Mouse (Mus musculus) E14TG2a.4 (cell line): ENCODE results near the gene Eef2kmt.

Experiments
- CTCF ChIP-seq: conservative IDR thresholded peaks from 2 replicates; pipeline ENCODE4 v1.5.1; 2014; ENCODE audit warnings: low read length
- POU5F1 ChIP-seq: IDR thresholded peaks from 2 replicates; pipeline ENCODE4 v1.6.1; 2014; ENCODE audit warnings: low read length, borderline replicate concordance

DNA sequence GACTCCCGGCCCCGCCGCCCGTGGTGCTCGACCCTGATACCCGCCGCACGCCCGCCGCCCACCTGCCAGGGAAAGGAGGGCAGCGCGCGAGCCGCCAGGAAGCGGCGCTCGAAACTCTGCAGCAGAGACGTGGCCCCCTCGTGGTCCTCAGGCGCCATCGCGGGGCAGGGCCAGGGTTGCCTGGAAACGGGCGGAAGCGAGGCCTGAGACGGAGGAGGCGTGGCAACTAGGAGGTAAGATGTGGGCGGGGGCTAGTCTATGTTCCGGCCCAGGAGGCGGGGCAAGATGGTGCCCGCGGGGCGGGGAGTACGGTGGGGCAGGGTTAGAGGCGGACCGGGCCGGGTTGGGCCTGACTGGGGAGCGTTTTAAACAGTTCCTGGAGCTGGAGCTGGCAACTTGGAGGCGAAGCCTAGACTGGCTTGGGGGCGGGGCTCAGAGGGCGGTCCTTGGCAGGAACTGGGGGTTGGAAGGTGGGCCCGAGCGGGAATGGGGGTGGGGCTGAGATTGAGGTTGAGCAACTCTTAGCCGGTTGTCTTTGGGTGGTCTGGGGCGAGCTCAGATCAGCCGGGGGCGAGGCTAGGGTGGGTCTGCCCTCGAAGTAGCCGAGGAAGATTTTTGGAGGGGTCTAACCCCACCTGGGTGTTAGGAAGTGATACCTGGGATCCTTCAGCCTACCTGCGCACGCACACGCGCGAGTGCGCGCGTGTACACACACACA, at the start of gene Eef2kmt:
- TF ChIP-seq CTCF (no peak; the same call in 1 of the 2 replicates), POU5F1 (no peak)
